Mouse (Mus musculus): Measurements from ENCODE around the gene Tlx3. TPM values are rescaled to one million over a fixed set of nuclear protein-coding genes. Genes with fewer than 3 reads are reported as not detected.

Tlx3 gene
- polyA plus RNA-seq (2017; shearing (Covaris generic)), result not detected

GRCm38 (mm10) chr11:33203383-33204328 lies at the start of gene Tlx3:
Gene Tlx3 (minus strand): TSS chr11:33203589.
- ATAC-seq, result no peak

- ATAC-seq, result no peak
These were observed 36.9 kb upstream of the Tlx3 start for GRCm38 (mm10) chr11:33240295-33240694.

GRCm38 (mm10) chr11:33234134-33234533 lies 30.7 kb upstream of the Tlx3 start:
- ATAC-seq, result no peak

GRCm38 (mm10) chr11:33232056-33232455 lies 28.7 kb upstream of the Tlx3 start:
- ATAC-seq, result no peak

GRCm38 (mm10) chr11:33228186-33228585 lies 24.8 kb upstream of the Tlx3 start:
- no peak for ATAC-seq

GRCm38 (mm10) chr11:33226516-33226915 lies 23.1 kb upstream of the Tlx3 start:
- ATAC-seq, result no peak

GRCm38 (mm10) chr11:33221566-33222365 lies 18.4 kb upstream of the Tlx3 start:
- no peak for ATAC-seq

- no peak for ATAC-seq
These were observed 17.4 kb upstream of the Tlx3 start for GRCm38 (mm10) chr11:33220763-33221162.

DNA sequence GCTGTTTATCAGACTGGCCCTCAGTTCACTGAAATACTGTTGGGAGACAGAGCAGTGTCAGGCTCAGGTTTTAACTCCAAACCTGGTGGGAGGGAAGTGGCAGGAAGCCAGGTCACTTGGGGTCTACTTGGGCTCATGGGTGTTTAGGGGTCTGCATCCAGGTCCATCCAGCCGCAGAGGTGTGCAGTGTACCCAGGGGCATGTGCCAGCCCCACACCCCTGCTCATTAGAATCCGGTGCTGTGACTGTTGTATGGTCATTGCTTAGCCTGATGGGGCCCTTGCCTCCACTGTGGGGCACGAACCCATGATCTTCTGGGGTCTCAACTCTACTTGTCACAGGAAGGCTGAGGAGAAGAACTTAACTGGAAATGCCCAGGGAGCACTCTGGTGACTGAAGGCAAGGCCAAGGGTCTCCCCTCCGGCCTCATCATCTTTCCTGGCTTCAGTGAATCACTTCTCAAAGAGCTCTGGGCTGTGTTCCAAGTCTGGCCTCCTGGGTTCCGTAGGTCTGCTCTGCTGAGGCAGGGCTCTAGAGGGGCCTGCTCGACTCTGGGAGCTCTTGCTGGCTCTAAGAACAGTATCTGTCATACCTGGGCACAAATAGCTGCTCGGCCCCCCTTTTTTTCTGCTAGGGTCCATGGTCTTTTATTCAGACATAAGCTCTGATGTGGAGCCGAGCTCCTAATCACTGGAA lies 14.1 kb upstream of the Tlx3 start:
- no peak for ATAC-seq

DNA sequence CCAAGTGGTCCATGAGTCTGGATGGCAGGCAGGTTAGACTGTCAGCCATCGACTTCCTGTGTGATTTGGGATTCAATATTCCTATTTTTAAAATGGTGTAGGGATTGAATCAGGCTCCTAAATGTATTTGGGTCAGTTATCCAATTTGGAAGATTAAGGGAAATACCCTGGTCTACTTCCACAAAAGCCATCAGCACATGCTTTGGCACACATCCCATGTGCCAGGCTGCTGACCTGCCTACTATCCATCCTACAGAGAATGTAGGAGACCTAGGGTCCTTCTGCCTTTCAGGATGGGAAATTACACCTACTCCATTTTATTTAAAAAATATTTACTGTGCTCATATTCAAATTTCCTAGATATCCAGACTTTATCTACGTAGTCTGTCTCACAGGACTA lies 4.0 kb upstream of the Tlx3 start:
- no peak for ATAC-seq

GRCm38 (mm10) chr11:33204966-33205365 lies 1.6 kb upstream of the Tlx3 start:
- no peak for ATAC-seq

- no peak for ATAC-seq
These were observed 928 bp upstream of the Tlx3 start for GRCm38 (mm10) chr11:33204329-33204705.

GRCm38 (mm10) chr11:33202972-33203371 lies 417 bp downstream of the Tlx3 start:
- no peak for ATAC-seq

GRCm38 (mm10) chr11:33202296-33202695 lies 1.1 kb downstream of the Tlx3 start:
- no peak for ATAC-seq

- ATAC-seq, result no peak
These were observed 1.8 kb downstream of the Tlx3 start for GRCm38 (mm10) chr11:33201626-33202010.

GRCm38 (mm10) chr11:33200764-33201625 lies 2.4 kb downstream of the Tlx3 start:
- ATAC-seq, result no peak

GRCm38 (mm10) chr11:33199906-33200763 lies 3.3 kb downstream of the Tlx3 start:
- ATAC-seq, result no peak

DNA sequence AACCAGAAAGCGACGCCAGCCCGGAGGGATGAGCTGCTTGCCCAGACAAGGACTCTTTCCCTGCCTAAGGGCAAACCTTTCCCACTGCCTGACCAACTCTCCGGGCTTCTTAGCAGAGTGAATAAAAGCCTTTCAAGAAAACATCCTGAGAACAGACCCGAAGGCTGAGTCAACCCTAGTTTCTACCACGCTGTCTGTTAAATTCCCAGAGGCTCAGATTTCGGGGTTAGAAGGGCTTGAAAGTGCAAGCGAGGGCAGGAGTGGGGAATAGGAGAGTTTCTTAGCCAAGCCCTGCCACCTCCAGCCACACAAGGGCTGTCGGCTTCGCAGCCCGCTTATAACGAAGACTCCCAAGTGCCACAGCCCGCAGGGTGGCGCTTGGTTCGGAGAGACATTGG lies 4.3 kb downstream of the Tlx3 start:
- ATAC-seq, result no peak

- no peak for ATAC-seq
These were observed 4.9 kb downstream of the Tlx3 start for GRCm38 (mm10) chr11:33198351-33199116.

GRCm38 (mm10) chr11:33197673-33198072 lies 5.7 kb downstream of the Tlx3 start:
- ATAC-seq, result no peak
